Comparison of ENCODE assay signal across 8 mouse cellular contexts in the genomic region with DNA sequence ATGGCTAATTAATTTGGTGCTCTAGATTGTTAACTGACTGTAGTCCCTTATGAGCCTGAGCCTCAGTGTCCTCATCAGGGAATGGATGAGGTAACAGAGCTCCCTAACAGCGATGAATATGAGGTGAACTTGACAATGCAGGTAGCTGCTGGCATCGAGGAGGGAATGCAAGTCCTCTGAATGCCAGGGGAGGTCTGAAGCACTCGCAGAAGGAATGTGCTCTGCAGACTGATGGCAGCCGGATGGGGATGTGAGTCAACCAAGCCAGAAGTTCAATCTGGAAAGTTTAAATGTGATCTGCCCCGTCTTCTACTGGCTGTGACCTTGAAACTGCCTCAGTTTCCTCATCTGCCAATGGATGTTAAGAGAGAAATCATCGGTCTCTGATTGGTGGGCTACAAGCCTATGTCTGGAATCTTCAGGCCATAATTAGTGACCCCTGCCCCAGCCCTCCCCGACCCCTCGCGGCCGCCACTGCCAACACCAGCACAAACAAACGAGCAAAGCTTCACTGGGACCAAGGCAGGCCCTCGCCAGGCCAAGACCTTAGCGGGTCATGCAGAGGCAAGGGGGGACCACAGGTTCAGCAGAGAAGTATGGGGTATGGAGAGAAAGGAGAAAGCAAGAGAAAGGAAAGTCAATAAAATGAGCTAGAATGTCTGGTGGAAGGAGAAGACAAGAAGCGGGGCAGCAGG. TPM values are rescaled to one million over a fixed set of nuclear protein-coding genes. Genes with fewer than 3 reads are reported as not detected.
DNase-seq lines count a peak whose midpoint lies in the region; ATAC-seq and TF ChIP-seq lines count a peak whose summit lies in the region.

No protein-coding gene starts in this region.

- no peak for DNase-seq in liver, adult 2 months (ENCODE audit: extremely low read depth, low read depth, low spot score)
- DNase-seq in liver: no peak
- peak; percentile 67 for DNase-seq in embryonic facial prominence, embryonic 10.5 days (ENCODE audit: low spot score)
- DNase-seq in hindbrain, postnatal 0 days (ENCODE audit: low spot score): no peak
- peak; percentile 24 for DNase-seq in lung, postnatal 14 days
- DNase-seq in frontal cortex, adult 2 months (ENCODE audit: extremely low spot score in 1 of 2, low spot score in 1 of 2): no peak
- no peak for DNase-seq in frontal cortex, postnatal 25 days (ENCODE audit: low spot score in 2 of 2)
- DNase-seq in cerebellum, adult 18-20 months: no peak

- TF ChIP-seq CTCF in liver, adult 2 months (IDR thresholded peaks at IDR 0.05; ENCODE audit: low read depth, low read length): no peak
- TF ChIP-seq CTCF in hindbrain, postnatal 0 days (IDR thresholded peaks at IDR 0.05; ENCODE audit: low read depth): 0 out of 2 replicates have a peak, but pooled peaks have one; percentile 6

- no peak for ATAC-seq in hindbrain, postnatal 0 days

- peak overlapping the region; percentile 95 for H3K9ac ChIP-seq in liver, adult 2 months (ENCODE audit: low read depth, low read length)
- H3K9ac ChIP-seq in hindbrain, postnatal 0 days (replicated peaks; ENCODE audit: low read length): peak overlapping the region; percentile 72

- no peak for TF ChIP-seq POLR2A in liver, adult 2 months (IDR thresholded peaks at IDR 0.05; ENCODE audit: extremely low read depth, insufficient read depth, low read length)

- peak overlapping the region; percentile 96 for H3K4me3 ChIP-seq in liver, adult 2 months (ENCODE audit: insufficient read depth, low read depth, low read length)
- H3K4me3 ChIP-seq in embryonic facial prominence, embryonic 10.5 days: peak overlapping the region; percentile 70
- peak overlapping the region; percentile 70 for H3K4me3 ChIP-seq in hindbrain, postnatal 0 days (ENCODE audit: low read length)

- H3K36me3 ChIP-seq in liver, adult 2 months (ENCODE audit: control insufficient read depth, insufficient read depth, low read length): no peaks in the 10 kb centered on the region
- peaks cover 31% of the 10 kb centered on the region for H3K36me3 ChIP-seq in embryonic facial prominence, embryonic 10.5 days (replicated peaks)
- H3K36me3 ChIP-seq in hindbrain, postnatal 0 days (ENCODE audit: insufficient read depth, low read length): peaks cover 4% of the 10 kb centered on the region; the same call in 1 of the 2 replicates

- peak overlapping the region; percentile 67 for H3K4me2 ChIP-seq in hindbrain, postnatal 0 days (ENCODE audit: low read depth, low read length)

- H3K9me3 ChIP-seq in embryonic facial prominence, embryonic 10.5 days: no peaks in the 10 kb centered on the region
- no peaks in the 10 kb centered on the region for H3K9me3 ChIP-seq in hindbrain, postnatal 0 days (ENCODE audit: low read length)

- H3K4me1 ChIP-seq in liver, adult 2 months (ENCODE audit: control insufficient read depth, insufficient read depth, low read length): peaks cover 8% of the 10 kb centered on the region; the same call in 1 of the 2 replicates
- H3K4me1 ChIP-seq in embryonic facial prominence, embryonic 10.5 days: peaks cover 35% of the 10 kb centered on the region
- peaks cover 20% of the 10 kb centered on the region for H3K4me1 ChIP-seq in hindbrain, postnatal 0 days (ENCODE audit: insufficient read depth, low read length)

- no peaks in the 10 kb centered on the region for H3K27me3 ChIP-seq in liver, adult 2 months (ENCODE audit: control insufficient read depth, insufficient read depth, low read length)
- H3K27me3 ChIP-seq in embryonic facial prominence, embryonic 10.5 days (replicated peaks; ENCODE audit: low read depth, poor library complexity, severe bottlenecking): no peaks in the 10 kb centered on the region
- H3K27me3 ChIP-seq in hindbrain, postnatal 0 days (ENCODE audit: insufficient read depth, low read length): no peaks in the 10 kb centered on the region

- no peaks in the 10 kb centered on the region for H3K79me2 ChIP-seq in liver, adult 2 months (ENCODE audit: control insufficient read depth, insufficient read depth, low read length)

- H3K27ac ChIP-seq in liver, adult 2 months (replicated peaks; ENCODE audit: insufficient read depth, low read depth, low read length): peak overlapping the region; percentile 2
- peak overlapping the region; percentile 85 for H3K27ac ChIP-seq in embryonic facial prominence, embryonic 10.5 days (replicated peaks)
- H3K27ac ChIP-seq in hindbrain, postnatal 0 days: peak overlapping the region; percentile 83

- WGBS in liver, adult 2 months: 13% methylated on average over 14 of the region's 14 CpGs
- 8% methylated on average over 14 of the region's 14 CpGs for WGBS in embryonic facial prominence, embryonic 10.5 days
- 12% methylated on average over 14 of the region's 14 CpGs for WGBS in hindbrain, postnatal 0 days

RNA-seq across cellular contexts. Expression of a gene that starts 0.8 kb away (rescaled TPM):
- 4.3 and 6.8 TPM in 2 replicates for total RNA-seq in liver, adult 2 months (2014; rRNA removed)
- polyA plus RNA-seq in liver, adult 2 months (2012; rRNA removed): 13.1 and 17.5 TPM in 2 replicates
- polyA plus RNA-seq in embryonic facial prominence, embryonic 10.5 days (2016; fragmentation: Nextera tagmentation; extraction: Ambion mirVana): 20.3 and 24.2 TPM in 2 replicates
- 37.1 and 42.7 TPM in 2 replicates for total RNA-seq in hindbrain, postnatal 0 days (2014; rRNA removed)
- polyA plus RNA-seq in hindbrain, postnatal 0 days (2015; fragmentation: Nextera tagmentation; extraction: Ambion mirVana): 22.6 and 24.4 TPM in 2 replicates
- 53.8 and 54.3 TPM in 2 replicates for polyA plus RNA-seq in frontal cortex, adult 2 months (2012; rRNA removed)

RNA-seq across cellular contexts. Expression of a gene that starts 12.7 kb away (rescaled TPM):
- 3.7 and 4.8 TPM in 2 replicates for total RNA-seq in liver, adult 2 months (2014; rRNA removed)
- polyA plus RNA-seq in liver, adult 2 months (2012; rRNA removed): 9.5 and 16.5 TPM in 2 replicates
- 2.3 and 2.8 TPM in 2 replicates for polyA plus RNA-seq in embryonic facial prominence, embryonic 10.5 days (2016; fragmentation: Nextera tagmentation; extraction: Ambion mirVana)
- total RNA-seq in hindbrain, postnatal 0 days (2014; rRNA removed): 3.0 and 8.5 TPM in 2 replicates
- 4.5 and 4.9 TPM in 2 replicates for polyA plus RNA-seq in hindbrain, postnatal 0 days (2015; fragmentation: Nextera tagmentation; extraction: Ambion mirVana)
- 9.7 and 12.0 TPM in 2 replicates for polyA plus RNA-seq in frontal cortex, adult 2 months (2012; rRNA removed)

RNA-seq across cellular contexts. Expression of a gene that starts 15.6 kb away (rescaled TPM):
- 147 and 190 TPM in 2 replicates for total RNA-seq in liver, adult 2 months (2014; rRNA removed)
- polyA plus RNA-seq in liver, adult 2 months (2012; rRNA removed): 69.4 and 71.4 TPM in 2 replicates
- 371 and 378 TPM in 2 replicates for polyA plus RNA-seq in embryonic facial prominence, embryonic 10.5 days (2016; fragmentation: Nextera tagmentation; extraction: Ambion mirVana)
- 154 and 160 TPM in 2 replicates for total RNA-seq in hindbrain, postnatal 0 days (2014; rRNA removed)
- 249 and 261 TPM in 2 replicates for polyA plus RNA-seq in hindbrain, postnatal 0 days (2015; fragmentation: Nextera tagmentation; extraction: Ambion mirVana)
- 183 and 195 TPM in 2 replicates for polyA plus RNA-seq in frontal cortex, adult 2 months (2012; rRNA removed)

RNA-seq across cellular contexts. Expression of a gene that starts 34.0 kb away (rescaled TPM):
- total RNA-seq in liver, adult 2 months (2014; rRNA removed): 0.07 TPM in 1 of 2 replicates, not detected in the other
- polyA plus RNA-seq in liver, adult 2 months (2012; rRNA removed): 0.09 TPM in 1 of 2 replicates, not detected in the other
- polyA plus RNA-seq in embryonic facial prominence, embryonic 10.5 days (2016; fragmentation: Nextera tagmentation; extraction: Ambion mirVana): 1.2 and 1.9 TPM in 2 replicates
- 0.22 TPM in 1 of 2 replicates, not detected in the other for total RNA-seq in hindbrain, postnatal 0 days (2014; rRNA removed)
- 0.88 and 1.1 TPM in 2 replicates for polyA plus RNA-seq in hindbrain, postnatal 0 days (2015; fragmentation: Nextera tagmentation; extraction: Ambion mirVana)
- polyA plus RNA-seq in frontal cortex, adult 2 months (2012; rRNA removed): 1.1 and 1.7 TPM in 2 replicates

RNA-seq across cellular contexts. Expression of a gene that starts 48.5 kb away (rescaled TPM):
- total RNA-seq in liver, adult 2 months (2014; rRNA removed): 0.07 TPM in 1 of 2 replicates, not detected in the other
- 0.01 and 0.04 TPM in 2 replicates for polyA plus RNA-seq in liver, adult 2 months (2012; rRNA removed)
- polyA plus RNA-seq in embryonic facial prominence, embryonic 10.5 days (2016; fragmentation: Nextera tagmentation; extraction: Ambion mirVana): 0.07 and 0.82 TPM in 2 replicates
- total RNA-seq in hindbrain, postnatal 0 days (2014; rRNA removed): 0.25 and 0.37 TPM in 2 replicates
- 0.13 and 0.23 TPM in 2 replicates for polyA plus RNA-seq in hindbrain, postnatal 0 days (2015; fragmentation: Nextera tagmentation; extraction: Ambion mirVana)
- 0.30 and 0.61 TPM in 2 replicates for polyA plus RNA-seq in frontal cortex, adult 2 months (2012; rRNA removed)

Comparison
In these comparisons a context has a peak if more than half of its experiments do, and no peak if none do; other contexts are left out.
1. DNase-seq: peak in embryonic facial prominence, embryonic 10.5 days (single experiment) and lung, postnatal 14 days (single experiment); none in liver, adult 2 months (single experiment), liver (single experiment), hindbrain, postnatal 0 days (single experiment), frontal cortex, adult 2 months (0 of 2), frontal cortex, postnatal 25 days (0 of 2) and cerebellum, adult 18-20 months (0 of 2).
2. H3K27ac ChIP-seq: peak in every context shown above with its lines; median percentile 85 in embryonic facial prominence, embryonic 10.5 days; 83 in hindbrain, postnatal 0 days; 2 in liver, adult 2 months.
3. Peak in every context shown above with its lines, with median percentiles within 50 percentile points of each other: H3K4me3 ChIP-seq.